Mouse (Mus musculus): ENCODE results near the gene Stat5b.

DNA sequence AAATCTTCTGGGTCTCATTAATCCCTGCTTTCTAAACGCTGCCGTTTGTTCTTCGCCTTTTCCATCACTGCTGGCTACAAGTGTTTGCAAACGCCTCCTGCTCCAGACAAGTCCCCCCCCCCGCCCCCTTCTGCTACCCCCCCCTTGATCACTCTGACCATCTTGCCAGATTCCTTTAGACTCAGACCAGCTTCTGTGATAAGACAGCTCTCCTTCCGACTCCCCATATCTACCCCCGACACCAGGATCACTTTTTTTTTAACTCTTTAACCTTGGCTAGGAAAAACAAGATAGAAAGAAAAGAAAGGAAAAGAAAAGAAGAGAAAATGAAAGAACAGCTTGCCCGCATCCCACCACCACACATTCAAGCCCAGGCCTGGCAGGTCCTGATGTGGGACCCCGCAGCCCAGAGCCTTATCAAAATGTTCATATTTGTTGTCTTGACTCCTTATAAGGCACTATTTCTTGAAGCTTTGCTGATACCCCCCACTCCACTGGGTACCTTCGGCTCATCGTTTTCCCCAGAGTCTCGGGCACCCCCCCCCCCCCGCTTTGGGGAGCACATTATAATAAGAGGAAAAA lies 977 bp downstream of the Stat5b start:
- TF ChIP-seq CTCF (IDR thresholded peaks at IDR 0.05; ENCODE audit: low read depth), result no peak
- TF ChIP-seq EP300 (optimal IDR thresholded peaks at IDR 0.05), result no peak
